Mouse (Mus musculus) Patski (cell line): ENCODE measurements at regions not wholly inside any gene's neighbourhood (a gene's known extent, or its start where the extent isn't known, plus 50 kb on each side); places are given as distances from the start of the nearest gene placed in this dataset.

Source experiments
- ATAC-seq: fragments of 100-300 bp; one replicate; pipeline ENCODE4 v1.8.0; 2021
- CTCF ChIA-PET: fragments of 350-600 bp; sonication (Branson Sonifier 250); formaldehyde crosslinking; loops from one replicate; lab custom pipeline; 2022; ENCODE audit warnings: inconsistent platforms; lab: Charles Lee
- POLR2A ChIA-PET: fragments of 350-600 bp; sonication (Branson Sonifier 250); formaldehyde crosslinking; loops from one replicate; lab custom pipeline; 2022; ENCODE audit warnings: antibody characterized with exemption, inconsistent platforms; lab: Charles Lee
- DNase-seq: peaks from one replicate; pipeline ENCODE4 v3.0.0-alpha.2; 2011; ENCODE audit warnings: low read depth, low spot score
- H3K27me3 ChIP-seq: fragments of 371-371 bp; one replicate; pipeline ENCODE4 v1.5.1; 2021
- CTCF ChIP-seq: fragments of 100-300 bp; IDR thresholded peaks from one replicate; pipeline ENCODE4 v1.5.1; 2021
- in situ Hi-C: fragments of 300-500 bp; cut with MboI; formaldehyde crosslinking; loops from 3 replicates; pipeline ENCODE4 v1.11.1; 2018; ENCODE audit warnings: low pct_unique_long_range_greater_than_20kb, mixed read lengths

DNA sequence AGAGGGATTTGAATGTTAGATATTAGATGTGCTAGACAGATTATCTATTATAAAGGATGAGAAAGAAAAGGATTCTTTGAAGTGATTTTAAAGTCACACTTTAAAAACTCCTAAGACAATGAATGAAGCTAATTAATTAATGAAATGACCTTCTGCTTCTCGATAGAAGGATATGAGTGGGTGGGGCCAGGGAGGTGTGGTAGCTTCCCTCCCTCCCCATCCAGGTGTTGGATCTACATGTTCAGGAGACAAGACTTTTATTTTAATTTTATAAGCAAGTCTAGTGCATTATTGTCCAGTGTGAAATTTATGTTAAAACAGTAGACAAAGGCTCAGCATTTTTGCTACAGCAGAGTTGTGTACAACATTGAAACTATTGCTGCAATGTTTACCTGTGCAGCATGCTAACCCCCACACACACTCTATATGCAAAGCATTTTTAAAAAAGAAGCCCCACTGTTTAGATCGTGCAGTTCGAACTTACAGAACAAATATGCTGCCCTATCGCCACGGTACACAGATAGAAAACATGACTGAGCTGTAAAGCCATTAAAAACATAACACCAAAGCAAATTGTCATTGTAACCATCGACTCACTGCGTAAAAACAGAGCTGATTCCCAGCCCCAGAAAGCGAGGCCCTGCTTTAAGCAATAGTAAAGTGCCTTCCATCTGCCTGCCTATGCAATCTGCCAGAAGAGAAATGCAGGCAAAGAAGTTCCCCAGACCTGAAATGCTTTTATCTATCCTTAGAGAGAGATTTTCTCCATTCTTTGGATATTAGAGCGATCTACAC is 233.4 kb downstream of the Mef2c start:
- in situ Hi-C loops = loop anchor here (10.0 kb wide), 1 partner anchor 488 kb away; the partner anchor contains the start of gene Tmem161b
- ChIA-PET CTCF (no interaction called here), POLR2A (no interaction called here)
- no peak for DNase-seq
- TF ChIP-seq CTCF = no peak
- peaks cover 15% of the 10 kb centered on the region for H3K27me3 ChIP-seq
- ATAC-seq = no peak

DNA sequence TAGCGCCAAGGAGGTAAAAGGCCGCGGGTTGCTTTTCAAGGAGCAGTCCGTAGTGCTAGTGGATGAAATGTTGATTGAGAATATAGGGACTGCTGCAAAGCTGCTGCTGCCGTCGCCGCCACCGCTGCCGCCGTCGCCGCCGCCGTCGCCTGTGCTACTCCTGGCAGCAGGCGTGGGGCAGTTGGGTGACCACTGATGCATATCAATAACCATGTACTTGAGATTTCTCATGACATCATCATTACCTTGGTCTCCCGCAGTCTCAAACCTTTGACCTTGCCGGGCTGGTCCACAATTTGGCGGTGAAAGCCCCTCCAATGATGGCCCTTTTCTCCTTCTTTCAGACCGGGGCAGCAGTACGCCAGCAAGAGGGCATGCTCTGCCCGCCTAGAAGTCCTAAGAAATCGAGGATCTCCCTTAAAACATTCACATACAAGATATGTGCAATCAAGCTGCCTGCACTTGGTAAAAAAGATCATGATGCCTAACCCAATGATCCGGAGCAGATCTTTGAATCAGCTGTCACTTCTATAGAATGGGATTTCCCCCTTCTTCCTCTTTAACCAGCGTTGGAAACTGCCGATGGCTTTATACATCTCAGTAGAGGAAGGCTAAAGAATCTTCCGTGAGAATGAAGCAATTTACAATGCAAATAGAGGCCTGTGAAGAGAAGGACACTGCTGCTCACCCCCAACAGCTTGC is 234.1 kb downstream of the Mef2c start:
- no peak for DNase-seq
- POLR2A ChIA-PET = no interaction called here
- in situ Hi-C loops = loop anchor here (10.0 kb wide), 1 partner anchor 487 kb away; the partner anchor contains the start of gene Tmem161b
- ATAC-seq = no peak
- TF ChIP-seq CTCF = no peak
- CTCF ChIA-PET = no interaction called here
- peaks cover 17% of the 10 kb centered on the region for H3K27me3 ChIP-seq

DNA sequence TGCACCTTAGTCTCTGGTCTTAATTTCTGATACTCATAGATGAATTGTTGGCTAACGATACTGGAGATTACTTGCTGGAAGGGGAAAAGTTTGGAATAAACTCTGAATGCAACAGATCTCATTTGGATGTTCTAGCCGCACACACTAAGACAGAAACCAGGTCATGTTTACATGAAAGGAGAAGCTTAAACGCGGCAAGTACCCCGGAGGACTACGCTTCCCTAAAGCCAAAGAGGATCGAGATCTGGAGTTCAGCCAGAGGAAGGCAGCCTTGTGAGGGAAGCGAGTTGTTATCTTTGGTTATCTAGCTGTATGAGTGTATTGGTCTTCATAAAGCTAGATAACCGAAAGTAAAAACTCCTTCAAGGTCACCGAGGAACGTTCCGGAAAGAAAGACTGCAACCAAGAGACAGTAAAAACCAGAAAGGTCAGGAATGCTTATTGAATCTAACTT is 234.7 kb downstream of the Mef2c start:
- ChIA-PET CTCF (no interaction called here), POLR2A (no interaction called here)
- TF ChIP-seq CTCF = no peak
- in situ Hi-C loops = loop anchor here (10.0 kb wide), 1 partner anchor 486 kb away; the partner anchor contains the start of gene Tmem161b
- peaks cover 17% of the 10 kb centered on the region for H3K27me3 ChIP-seq
- DNase-seq (no peak), ATAC-seq (no peak)

DNA sequence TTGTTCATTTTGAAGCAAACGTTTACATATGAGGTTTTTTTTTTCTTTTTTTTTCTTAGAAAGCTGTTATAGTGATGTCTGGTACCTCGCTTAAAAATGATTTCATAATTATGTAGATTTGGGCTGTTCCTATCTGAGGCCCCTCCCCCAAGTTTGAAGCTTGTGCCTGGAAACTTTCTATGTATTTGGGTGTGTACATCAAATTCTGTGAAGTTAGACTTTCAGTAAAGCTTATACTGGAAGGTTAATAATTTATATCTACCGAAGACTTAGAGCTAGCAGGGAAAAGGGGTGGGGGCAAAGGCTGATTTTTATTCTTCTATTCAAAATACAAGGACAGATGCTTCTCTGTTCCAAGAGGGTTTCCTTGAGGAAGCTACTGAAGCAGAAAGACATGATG is 235.3 kb downstream of the Mef2c start:
- no peak for ATAC-seq
- CTCF ChIA-PET = no interaction called here

DNA sequence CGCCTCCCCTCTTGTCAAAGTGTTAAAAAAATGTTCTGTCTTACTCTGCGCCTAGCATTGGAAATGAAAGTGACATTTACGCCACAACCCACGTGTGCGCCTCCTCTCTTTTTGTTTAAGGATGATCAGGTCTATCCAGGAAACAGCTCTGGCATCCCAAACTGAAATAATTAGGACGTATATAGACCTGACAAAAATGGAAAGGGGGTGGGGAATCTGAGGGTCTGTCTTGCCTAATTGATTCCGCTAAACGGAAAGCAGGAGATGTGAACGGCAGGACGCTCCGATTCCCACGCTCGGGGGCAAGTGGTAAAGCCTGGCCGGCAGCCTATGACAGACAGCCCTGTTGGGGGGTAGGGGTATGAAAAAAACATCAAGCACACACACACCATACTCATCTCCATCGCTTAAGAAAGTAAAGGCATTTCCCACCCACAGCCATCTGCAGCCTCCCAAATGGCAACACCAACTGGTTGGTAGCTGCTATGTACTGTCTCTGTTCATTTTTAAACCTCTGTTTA is 235.8 kb downstream of the Mef2c start:
- in situ Hi-C loops = loop anchor here (10.0 kb wide), 1 partner anchor 485 kb away; the partner anchor contains the start of gene Tmem161b
- ChIA-PET CTCF (interaction anchor here (1.3 kb wide), 1 partner anchor 40 kb away, joined by 3 read pairs; no protein-coding TSS in a partner anchor), POLR2A (no interaction called here)
- DNase-seq (no peak), ATAC-seq (no peak)
- no peak for TF ChIP-seq CTCF
- peaks cover 19% of the 10 kb centered on the region for H3K27me3 ChIP-seq

More for the DNA sequence above, 235.3 kb downstream of the Mef2c start:
- no peak for TF ChIP-seq CTCF
- H3K27me3 ChIP-seq = peaks cover 17% of the 10 kb centered on the region
- DNase-seq = no peak
- POLR2A ChIA-PET = no interaction called here
- in situ Hi-C loops = loop anchor here (10.0 kb wide), 1 partner anchor 486 kb away; the partner anchor contains the start of gene Tmem161b

DNA sequence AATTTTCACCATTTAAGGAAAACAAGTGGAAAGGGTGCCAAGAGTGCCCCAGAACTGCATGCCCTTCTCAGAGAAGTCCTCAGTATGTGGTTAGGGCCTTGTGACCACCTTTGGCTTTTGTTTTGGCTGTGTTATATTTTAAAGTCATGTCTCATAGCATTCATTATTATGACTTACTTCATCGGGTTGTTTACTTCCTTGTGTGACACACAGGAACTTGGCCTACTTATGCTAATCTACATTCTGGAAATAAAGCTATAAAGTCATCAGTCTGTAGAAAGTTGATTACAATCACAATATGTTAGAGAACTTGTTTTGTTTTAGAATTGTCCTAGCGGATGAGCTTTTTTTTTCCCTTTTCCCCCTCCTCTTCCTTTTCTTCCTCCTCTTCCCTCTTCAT is 236.3 kb downstream of the Mef2c start:
- in situ Hi-C loops = no loop called here
- DNase-seq (no peak), ATAC-seq (no peak)
- TF ChIP-seq CTCF = no peak
- CTCF ChIA-PET = interaction anchor here (1.3 kb wide), 1 partner anchor 39 kb away, joined by 3 read pairs; no protein-coding TSS in a partner anchor
- H3K27me3 ChIP-seq = peaks cover 22% of the 10 kb centered on the region
- POLR2A ChIA-PET = no interaction called here

DNA sequence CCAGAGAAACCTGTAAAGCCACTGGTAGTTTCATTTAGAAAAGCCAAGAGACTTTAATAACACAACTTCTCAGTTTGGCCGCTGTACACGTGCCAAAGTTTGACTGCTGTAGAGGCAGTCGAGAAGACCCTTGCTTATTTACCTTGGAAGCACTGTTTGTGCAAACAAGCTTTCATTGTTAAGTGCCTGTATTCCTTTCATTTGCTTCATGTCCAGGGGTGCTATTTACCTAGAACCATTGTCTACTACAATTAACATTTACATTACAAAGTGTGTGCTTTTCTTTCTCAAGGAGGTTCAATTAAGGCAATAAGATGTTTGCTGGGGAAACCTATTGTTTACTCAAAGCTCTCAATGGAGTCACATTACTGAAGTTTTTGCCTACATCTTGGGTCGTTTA is 236.9 kb downstream of the Mef2c start:
- CTCF ChIA-PET = interaction anchor here (1.3 kb wide), 1 partner anchor 39 kb away, joined by 3 read pairs; no protein-coding TSS in a partner anchor
- POLR2A ChIA-PET = no interaction called here
- H3K27me3 ChIP-seq = peaks cover 20% of the 10 kb centered on the region
- DNase-seq = no peak
- no peak for ATAC-seq
- in situ Hi-C loops = no loop called here
- TF ChIP-seq CTCF = no peak

DNA sequence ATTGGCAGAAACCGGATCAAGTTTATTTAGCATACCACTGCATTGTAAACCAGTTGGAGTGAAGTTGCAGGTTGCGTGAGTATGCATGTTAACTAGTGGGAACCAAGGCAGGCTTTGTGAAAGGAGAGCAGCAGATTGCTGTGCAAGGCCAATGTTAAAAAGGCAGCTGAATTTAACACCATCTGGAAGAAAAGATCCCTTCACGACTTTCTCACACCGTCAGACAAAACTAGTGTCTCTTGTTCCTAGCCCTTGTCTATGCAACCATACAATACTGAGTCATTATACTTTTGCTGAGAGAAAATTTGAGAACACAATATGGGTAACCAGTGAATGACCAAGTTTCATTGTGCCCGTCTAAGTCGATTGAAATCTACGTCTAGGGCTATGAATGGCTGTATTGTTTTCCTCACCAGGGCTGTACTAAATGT is 237.8 kb downstream of the Mef2c start:
- no peak for ATAC-seq
- peaks cover 18% of the 10 kb centered on the region for H3K27me3 ChIP-seq
- ChIA-PET CTCF (interaction anchor here (2.2 kb wide), 1 partner anchor 8 kb away, joined by 6 read pairs; no protein-coding TSS in a partner anchor), POLR2A (no interaction called here)
- in situ Hi-C loops = no loop called here
- no peak for DNase-seq
- no peak for TF ChIP-seq CTCF

DNA sequence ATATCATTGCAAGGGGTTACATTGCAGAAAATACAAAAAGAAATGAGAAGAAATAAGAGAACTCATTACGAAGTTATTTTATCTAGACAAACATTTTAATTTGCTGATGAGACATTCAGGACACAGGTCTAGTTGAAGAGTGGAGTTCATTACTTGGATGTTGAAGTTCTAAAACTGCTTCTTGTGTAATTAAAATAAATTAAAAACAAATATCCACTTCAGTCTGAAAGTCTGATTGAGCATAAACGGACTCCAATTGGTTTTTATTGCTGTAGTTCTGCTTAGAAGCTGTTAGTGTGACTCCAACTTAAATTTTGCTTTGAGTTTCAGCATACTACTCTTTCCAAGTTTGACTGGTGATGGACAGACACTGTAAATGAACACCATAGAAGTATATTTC is 238.3 kb downstream of the Mef2c start:
- DNase-seq = no peak
- peaks cover 20% of the 10 kb centered on the region for H3K27me3 ChIP-seq
- TF ChIP-seq CTCF = no peak
- ChIA-PET CTCF (interaction anchor here (2.1 to 2.2 kb wide), 2 partner anchors 9 to 17 kb away, joined by 6 read pairs; no protein-coding TSS in a partner anchor), POLR2A (no interaction called here)
- ATAC-seq = no peak
- in situ Hi-C loops = no loop called here

DNA sequence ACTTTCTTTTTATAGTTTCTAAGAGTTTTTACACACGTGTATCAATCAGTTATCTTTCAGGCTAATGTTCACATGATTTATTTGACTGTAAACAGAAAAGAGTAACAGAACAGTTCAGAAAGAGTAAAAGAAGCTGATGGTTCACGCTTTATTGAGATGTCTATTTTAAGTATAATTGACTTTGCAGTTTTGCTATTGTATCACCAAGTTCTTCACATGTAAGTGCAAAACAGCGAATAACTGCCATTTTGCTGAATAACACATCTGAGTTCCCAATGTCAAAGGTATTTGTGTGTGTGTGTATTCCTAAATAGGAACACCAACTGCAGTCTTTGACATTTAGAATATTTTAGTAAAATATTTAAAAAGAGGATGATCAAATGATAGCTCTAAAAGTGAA is 238.7 kb downstream of the Mef2c start:
- ATAC-seq (no peak), DNase-seq (no peak)
- no peak for TF ChIP-seq CTCF
- ChIA-PET POLR2A (no interaction called here), CTCF (interaction anchor here (2.1 to 2.2 kb wide), 2 partner anchors 9 to 18 kb away, joined by 6 read pairs; no protein-coding TSS in a partner anchor)
- H3K27me3 ChIP-seq = peaks cover 20% of the 10 kb centered on the region
- in situ Hi-C loops = no loop called here
